Mouse (Mus musculus): Measurements from ENCODE around the gene Ptprg.

Ptprg gene

GRCm38 (mm10) chr14:12104297-12105155 is 551.2 kb downstream of the Ptprg start:
- 80% methylated on average over 12 of the region's 12 CpGs for WGBS

- WGBS, result 69% methylated on average over 2 of the region's 2 CpGs
These were observed 551.8 kb downstream of the Ptprg start for GRCm38 (mm10) chr14:12105156-12105430.

GRCm38 (mm10) chr14:12105593-12105992 is 552.3 kb downstream of the Ptprg start:
- WGBS, result 94% methylated on average over 3 of the region's 3 CpGs

GRCm38 (mm10) chr14:12107459-12107858 is 554.1 kb downstream of the Ptprg start:
- 81% methylated on average over 7 of the region's 7 CpGs for WGBS

GRCm38 (mm10) chr14:12107991-12108390 is 554.7 kb downstream of the Ptprg start:
- 79% methylated on average over 7 of the region's 7 CpGs for WGBS

GRCm38 (mm10) chr14:12112548-12113011 is 559.2 kb downstream of the Ptprg start:
- WGBS, result 64% methylated on average over 2 of the region's 2 CpGs

- WGBS, result 50% methylated on average over 5 of the region's 5 CpGs
These were observed 560.0 kb downstream of the Ptprg start for GRCm38 (mm10) chr14:12113326-12113725.

GRCm38 (mm10) chr14:12114016-12114415 is 560.7 kb downstream of the Ptprg start:
- 94% methylated on average over 6 of the region's 6 CpGs for WGBS

- 89% methylated on average over 8 of the region's 8 CpGs for WGBS
These were observed 565.9 kb downstream of the Ptprg start for GRCm38 (mm10) chr14:12119260-12119659.

GRCm38 (mm10) chr14:12121906-12122305 is 568.6 kb downstream of the Ptprg start:
- WGBS, result 93% methylated on average over 7 of the region's 7 CpGs

- 84% methylated on average over 3 of the region's 3 CpGs for WGBS
These were observed 571.4 kb downstream of the Ptprg start for GRCm38 (mm10) chr14:12124682-12125081.

- 91% methylated on average over 3 of the region's 3 CpGs for WGBS
These were observed 574.6 kb downstream of the Ptprg start for GRCm38 (mm10) chr14:12127951-12128350.

- WGBS, result 88% methylated on average over 7 of the region's 7 CpGs
These were observed 578.8 kb downstream of the Ptprg start for GRCm38 (mm10) chr14:12132046-12132615.

- WGBS, result 69% methylated on average over 3 of the region's 3 CpGs
These were observed 579.8 kb downstream of the Ptprg start for GRCm38 (mm10) chr14:12133163-12133562.

GRCm38 (mm10) chr14:12134504-12134903 is 581.2 kb downstream of the Ptprg start:
- 88% methylated on average over 4 of the region's 4 CpGs for WGBS

- WGBS, result 67% methylated on average over 4 of the region's 4 CpGs
These were observed 583.2 kb downstream of the Ptprg start for GRCm38 (mm10) chr14:12136536-12136935.

- 24% methylated on average over 18 of the region's 18 CpGs for WGBS
These were observed 586.5 kb downstream of the Ptprg start for GRCm38 (mm10) chr14:12139643-12140481.

GRCm38 (mm10) chr14:12143941-12144485 is 590.7 kb downstream of the Ptprg start:
- 81% methylated on average over 8 of the region's 8 CpGs for WGBS

- 70% methylated on average over 3 of the region's 3 CpGs for WGBS
These were observed 592.6 kb downstream of the Ptprg start for GRCm38 (mm10) chr14:12145919-12146318.

GRCm38 (mm10) chr14:12149529-12149928 is 596.2 kb downstream of the Ptprg start:
- 90% methylated on average over 3 of the region's 3 CpGs for WGBS

GRCm38 (mm10) chr14:12151927-12152326 is 598.6 kb downstream of the Ptprg start:
- WGBS, result 25% methylated on average over 3 of the region's 3 CpGs

GRCm38 (mm10) chr14:12152748-12153147 is 599.4 kb downstream of the Ptprg start:
- WGBS, result 94% methylated on average over 6 of the region's 6 CpGs

Data from cerebral cortex, adult 2 months (tissue).